Mouse (Mus musculus) small intestine, adult 2 months (tissue): ENCODE measurements around the gene Tas2r118.

Experiments
- CTCF ChIP-seq: fragments of 200-500 bp; IDR thresholded peaks from 2 replicates; pipeline ENCODE4 v1.5.1; 2012; ENCODE audit warnings: low read depth, mild to moderate bottlenecking, control low read depth, inconsistent platforms, low read length, moderate library complexity, mixed read lengths; ENCODE audit not compliant: insufficient replicate concordance, insufficient read length; ENCODE audit errors: extremely low read depth
- POLR2A ChIP-seq: fragments of 200-500 bp; IDR thresholded peaks from 2 replicates; pipeline ENCODE4 v1.6.1; 2012; ENCODE audit warnings: low read depth, mild to moderate bottlenecking, control low read depth, inconsistent platforms, low read length, moderate library complexity

- TF ChIP-seq POLR2A (no peak), CTCF (no peak)
Measured at GRCm38 (mm10) chr6:23938575-23939488, 31.0 kb downstream of the Tas2r118 start.
